ENCODE assay signal across 8 mouse cellular contexts in genomic region chr8:84771941-84772378, GRCm38 (mm10). TPM values are rescaled to one million over a fixed set of nuclear protein-coding genes. Genes with fewer than 3 reads are reported as not detected.
A peak's percentile ranks its signal among the peaks of the same experiment; 100 is the strongest.
DNase-seq lines count a peak whose midpoint lies in the region; ATAC-seq and TF ChIP-seq lines count a peak whose summit lies in the region.

No protein-coding gene starts in this region.

- peak overlapping the region; percentile 25 for H3K4me3 ChIP-seq in heart, embryonic 13.5 days
- H3K4me3 ChIP-seq in embryonic fibroblast, embryonic 13.5 days (ENCODE audit: insufficient read depth, low read length): peak overlapping the region; percentile 18
- peak overlapping the region; percentile 34 for H3K4me3 ChIP-seq in limb, embryonic 12.5 days (replicated peaks)
- H3K4me3 ChIP-seq in stomach, embryonic 14.5 days (ENCODE audit: low read depth, low read length): peak overlapping the region; percentile 1; the same call in 1 of the 2 replicates

- WGBS in heart, embryonic 13.5 days: 9% methylated on average over 34 of the region's 34 CpGs
- 3% methylated on average over 34 of the region's 34 CpGs for WGBS in limb, embryonic 12.5 days
- WGBS in stomach, embryonic 14.5 days: 18% methylated on average over 34 of the region's 34 CpGs

- no peak overlapping the region for H3K27ac ChIP-seq in heart, embryonic 13.5 days (replicated peaks)
- H3K27ac ChIP-seq in embryonic fibroblast, embryonic 13.5 days (ENCODE audit: insufficient read depth, low read length): peak overlapping the region; percentile 28
- H3K27ac ChIP-seq in limb, embryonic 12.5 days: no peak overlapping the region
- H3K27ac ChIP-seq in stomach, embryonic 14.5 days (ENCODE audit: low read length): no peak overlapping the region

- H3K4me2 ChIP-seq in heart, embryonic 13.5 days: peak overlapping the region; percentile 68
- H3K4me2 ChIP-seq in limb, embryonic 12.5 days: peak overlapping the region; percentile 65
- peak overlapping the region; percentile 34 for H3K4me2 ChIP-seq in stomach, embryonic 14.5 days (replicated peaks; ENCODE audit: low read depth, low read length)

- intact Hi-C loops in heart, postnatal 10 days (cut with DNase I): no loop called here

- ATAC-seq in heart, embryonic 13.5 days (ENCODE audit: extremely low read depth, insufficient number of reproducible peaks, low FRiP score, low TSS enrichment): no peak
- ATAC-seq in limb, embryonic 12.5 days (ENCODE audit: insufficient number of reproducible peaks, insufficient read depth, low FRiP score, low TSS enrichment, low read depth): no peak
- no peak for ATAC-seq in stomach, embryonic 14.5 days (ENCODE audit: insufficient number of reproducible peaks, insufficient read depth, low FRiP score, low read depth)

- no peak for TF ChIP-seq POLR2A in embryonic fibroblast, embryonic 13.5 days (IDR thresholded peaks at IDR 0.05; ENCODE audit: low read depth, low read length)

- H3K36me3 ChIP-seq in heart, embryonic 13.5 days: peaks cover 24% of the 10 kb centered on the region
- peaks cover 42% of the 10 kb centered on the region for H3K36me3 ChIP-seq in limb, embryonic 12.5 days
- H3K36me3 ChIP-seq in stomach, embryonic 14.5 days (ENCODE audit: control insufficient read depth, insufficient read depth, low read length): peaks cover 2% of the 10 kb centered on the region; the same call in 1 of the 2 replicates

- peak overlapping the region; percentile 15; the same call in 1 of the 2 replicates for H3K9ac ChIP-seq in heart, embryonic 13.5 days
- peak overlapping the region; percentile 34; the same call in 1 of the 2 replicates for H3K9ac ChIP-seq in limb, embryonic 12.5 days (replicated peaks)
- no peak overlapping the region for H3K9ac ChIP-seq in stomach, embryonic 14.5 days (replicated peaks; ENCODE audit: low read depth, low read length)

- peaks cover 92% of the 10 kb centered on the region for H3K27me3 ChIP-seq in heart, embryonic 13.5 days (replicated peaks)
- peaks cover 92% of the 10 kb centered on the region for H3K27me3 ChIP-seq in limb, embryonic 12.5 days
- H3K27me3 ChIP-seq in stomach, embryonic 14.5 days (ENCODE audit: control insufficient read depth, insufficient read depth, low read length): peaks cover 18% of the 10 kb centered on the region

- peaks cover 60% of the 10 kb centered on the region for H3K4me1 ChIP-seq in heart, embryonic 13.5 days
- H3K4me1 ChIP-seq in embryonic fibroblast, embryonic 13.5 days (ENCODE audit: control insufficient read depth, insufficient read depth, low read length): peaks cover 14% of the 10 kb centered on the region
- peaks cover 60% of the 10 kb centered on the region for H3K4me1 ChIP-seq in limb, embryonic 12.5 days (replicated peaks)
- H3K4me1 ChIP-seq in stomach, embryonic 14.5 days (ENCODE audit: control insufficient read depth, insufficient read depth, low read length): peaks cover 27% of the 10 kb centered on the region

- TF ChIP-seq CTCF in embryonic fibroblast, embryonic 13.5 days (IDR thresholded peaks at IDR 0.05; ENCODE audit: borderline replicate concordance, insufficient read depth, low read length): no peak

- DNase-seq in heart, postnatal 10 days: no peak
- peak; percentile 57 for DNase-seq in Muller cell, postnatal 12 days (ENCODE audit: inconsistent ontology term)
- DNase-seq in urinary bladder, postnatal 36 days (ENCODE audit: low spot score in 2 of 2): no peak
- DNase-seq in right cerebral cortex, postnatal 14 days: no peak

- H3K9me3 ChIP-seq in heart, embryonic 13.5 days: no peaks in the 10 kb centered on the region
- no peaks in the 10 kb centered on the region for H3K9me3 ChIP-seq in limb, embryonic 12.5 days
- no peaks in the 10 kb centered on the region for H3K9me3 ChIP-seq in stomach, embryonic 14.5 days (ENCODE audit: control insufficient read depth, low read depth, low read length)

RNA-seq across cellular contexts. Expression of gene Nfix, which starts 28.2 kb away (rescaled TPM):
- polyA plus RNA-seq in heart, embryonic 13.5 days (2015; fragmentation: Nextera tagmentation; extraction: Ambion mirVana): 10.0 and 11.7 TPM in 2 replicates
- 100 to 1,000 TPM; 256 to 266 TPM for total RNA-seq in heart, postnatal 10 days (2021)
- polyA plus RNA-seq in embryonic fibroblast, embryonic 13.5 days (2011; ENCODE audit: insufficient read length, low read depth, missing spikeins): 173 and 236 TPM in 2 replicates
- polyA plus RNA-seq in limb, embryonic 12.5 days (2016; fragmentation: Nextera tagmentation; extraction: Ambion mirVana): 14.5 and 18.1 TPM in 2 replicates
- 37.8 and 40.5 TPM in 2 replicates for polyA plus RNA-seq in stomach, embryonic 14.5 days (2014; fragmentation: Nextera tagmentation; extraction: Ambion mirVana)

RNA-seq across cellular contexts. Expression of gene G430095P16Rik, which starts 49.2 kb away (rescaled TPM):
- polyA plus RNA-seq in heart, embryonic 13.5 days (2015; fragmentation: Nextera tagmentation; extraction: Ambion mirVana): 7.8 and 8.9 TPM in 2 replicates
- under 1 TPM; 0.50 to 0.89 TPM for total RNA-seq in heart, postnatal 10 days (2021)
- 0.74 TPM in 1 of 2 replicates, not detected in the other for polyA plus RNA-seq in embryonic fibroblast, embryonic 13.5 days (2011; ENCODE audit: insufficient read length, low read depth, missing spikeins)
- polyA plus RNA-seq in limb, embryonic 12.5 days (2016; fragmentation: Nextera tagmentation; extraction: Ambion mirVana): 9.7 and 11.8 TPM in 2 replicates
- 2.8 and 5.0 TPM in 2 replicates for polyA plus RNA-seq in stomach, embryonic 14.5 days (2014; fragmentation: Nextera tagmentation; extraction: Ambion mirVana)

RNA-seq across cellular contexts. Expression of gene Dand5, which starts 50.7 kb away (rescaled TPM):
- 6.3 and 6.6 TPM in 2 replicates for polyA plus RNA-seq in heart, embryonic 13.5 days (2015; fragmentation: Nextera tagmentation; extraction: Ambion mirVana)
- 1 to 10 TPM; 3.1 to 3.8 TPM for total RNA-seq in heart, postnatal 10 days (2021)
- 2.0 and 2.3 TPM in 2 replicates for polyA plus RNA-seq in embryonic fibroblast, embryonic 13.5 days (2011; ENCODE audit: insufficient read length, low read depth, missing spikeins)
- polyA plus RNA-seq in limb, embryonic 12.5 days (2016; fragmentation: Nextera tagmentation; extraction: Ambion mirVana): 4.1 and 5.1 TPM in 2 replicates
- polyA plus RNA-seq in stomach, embryonic 14.5 days (2014; fragmentation: Nextera tagmentation; extraction: Ambion mirVana): 7.1 and 7.6 TPM in 2 replicates

RNA-seq across cellular contexts. Expression of gene Gadd45gip1, which starts 59.4 kb away (rescaled TPM):
- 50.2 and 52.3 TPM in 2 replicates for polyA plus RNA-seq in heart, embryonic 13.5 days (2015; fragmentation: Nextera tagmentation; extraction: Ambion mirVana)
- total RNA-seq in heart, postnatal 10 days (2021): 10 to 100 TPM; 23.7 to 25.0 TPM
- polyA plus RNA-seq in embryonic fibroblast, embryonic 13.5 days (2011; ENCODE audit: insufficient read length, low read depth, missing spikeins): 11.7 and 12.6 TPM in 2 replicates
- polyA plus RNA-seq in limb, embryonic 12.5 days (2016; fragmentation: Nextera tagmentation; extraction: Ambion mirVana): 46.5 and 48.6 TPM in 2 replicates
- polyA plus RNA-seq in stomach, embryonic 14.5 days (2014; fragmentation: Nextera tagmentation; extraction: Ambion mirVana): 49.5 and 50.5 TPM in 2 replicates
